Mouse (Mus musculus): ENCODE measurements around the gene Donson. TPM values are rescaled to one million over a fixed set of nuclear protein-coding genes. Genes with fewer than 3 reads are reported as not detected.

Gene Donson
- polyA plus RNA-seq, 1 experiment from 2014 or later = 15.3 TPM

- Histone ChIP-seq H3K4me3 (ENCODE audit: low read depth, low read length) (no peak overlapping the region), H3K4me2 (ENCODE audit: low read length) (no peak overlapping the region), H3K9ac (ENCODE audit: low read length) (no peak overlapping the region), H3K27ac (ENCODE audit: low read depth, low read length) (no peak overlapping the region), H3K27me3 (replicated peaks; ENCODE audit: control insufficient read depth, insufficient read depth, low read length) (no peaks in the 10 kb centered on the region), H3K4me1 (ENCODE audit: control insufficient read depth, insufficient read depth, low read length) (no peaks in the 10 kb centered on the region), H3K36me3 (ENCODE audit: control insufficient read depth, insufficient read depth, low read length) (peaks cover 73% of the 10 kb centered on the region), H3K9me3 (replicated peaks; ENCODE audit: control insufficient read depth, low read length) (no peaks in the 10 kb centered on the region)
- DNase-seq (ENCODE audit: low spot score) (no peak), ATAC-seq (no peak)
- WGBS = 96% methylated on average over 8 of the region's 8 CpGs
Measured at GRCm38 (mm10) chr16:91640171-91640570, 48.4 kb downstream of the Donson start.

- no peaks in the 10 kb centered on the region for H3K9me3 ChIP-seq (replicated peaks; ENCODE audit: control insufficient read depth, low read length)
- WGBS = 96% methylated on average over 2 of the region's 2 CpGs
- DNase-seq (ENCODE audit: low spot score) = no peak
- no peak overlapping the region for H3K27ac ChIP-seq (ENCODE audit: low read depth, low read length)
- H3K4me1 ChIP-seq (ENCODE audit: control insufficient read depth, insufficient read depth, low read length) = no peaks in the 10 kb centered on the region
- no peak overlapping the region for H3K4me2 ChIP-seq (ENCODE audit: low read length)
- H3K4me3 ChIP-seq (ENCODE audit: low read depth, low read length) = no peak overlapping the region
- no peak for ATAC-seq
- no peaks in the 10 kb centered on the region for H3K27me3 ChIP-seq (replicated peaks; ENCODE audit: control insufficient read depth, insufficient read depth, low read length)
- H3K9ac ChIP-seq (ENCODE audit: low read length) = no peak overlapping the region
- H3K36me3 ChIP-seq (ENCODE audit: control insufficient read depth, insufficient read depth, low read length) = peaks cover 77% of the 10 kb centered on the region
Measured at GRCm38 (mm10) chr16:91639636-91640035, 48.9 kb downstream of the Donson start.

- no peak for DNase-seq (ENCODE audit: low spot score)
Measured at GRCm38 (mm10) chr16:91639161-91639560, 49.4 kb downstream of the Donson start.

GRCm38 (mm10) chr16:91633641-91634040 is 54.9 kb downstream of the Donson start:
- no peak overlapping the region for H3K4me2 ChIP-seq (ENCODE audit: low read length)
- ATAC-seq (no peak), DNase-seq (ENCODE audit: low spot score) (no peak)
- no peaks in the 10 kb centered on the region for H3K4me1 ChIP-seq (ENCODE audit: control insufficient read depth, insufficient read depth, low read length)
- H3K36me3 ChIP-seq (ENCODE audit: control insufficient read depth, insufficient read depth, low read length) = peaks cover 87% of the 10 kb centered on the region
- no peaks in the 10 kb centered on the region for H3K27me3 ChIP-seq (replicated peaks; ENCODE audit: control insufficient read depth, insufficient read depth, low read length)
- H3K9ac ChIP-seq (ENCODE audit: low read length) = no peak overlapping the region
- H3K27ac ChIP-seq (ENCODE audit: low read depth, low read length) = no peak overlapping the region
- H3K9me3 ChIP-seq (replicated peaks; ENCODE audit: control insufficient read depth, low read length) = no peaks in the 10 kb centered on the region
- no peak overlapping the region for H3K4me3 ChIP-seq (ENCODE audit: low read depth, low read length)
- WGBS = 89% methylated on average over 12 of the region's 12 CpGs

More at GRCm38 (mm10) chr16:91639161-91639560, 49.4 kb downstream of the Donson start:
- H3K9me3 ChIP-seq (replicated peaks; ENCODE audit: control insufficient read depth, low read length) = no peaks in the 10 kb centered on the region
- ATAC-seq = no peak
- no peak overlapping the region for H3K4me3 ChIP-seq (ENCODE audit: low read depth, low read length)
- no peaks in the 10 kb centered on the region for H3K4me1 ChIP-seq (ENCODE audit: control insufficient read depth, insufficient read depth, low read length)
- no peak overlapping the region for H3K9ac ChIP-seq (ENCODE audit: low read length)
- H3K36me3 ChIP-seq (ENCODE audit: control insufficient read depth, insufficient read depth, low read length) = peaks cover 77% of the 10 kb centered on the region
- WGBS = 94% methylated on average over 5 of the region's 5 CpGs
- H3K27me3 ChIP-seq (replicated peaks; ENCODE audit: control insufficient read depth, insufficient read depth, low read length) = no peaks in the 10 kb centered on the region
- no peak overlapping the region for H3K27ac ChIP-seq (ENCODE audit: low read depth, low read length)
- H3K4me2 ChIP-seq (ENCODE audit: low read length) = no peak overlapping the region

GRCm38 (mm10) chr16:91632940-91633339 is 55.6 kb downstream of the Donson start:
- DNase-seq (ENCODE audit: low spot score) (no peak), ATAC-seq (no peak)
- Histone ChIP-seq H3K9me3 (replicated peaks; ENCODE audit: control insufficient read depth, low read length) (no peaks in the 10 kb centered on the region), H3K27me3 (replicated peaks; ENCODE audit: control insufficient read depth, insufficient read depth, low read length) (no peaks in the 10 kb centered on the region), H3K4me1 (ENCODE audit: control insufficient read depth, insufficient read depth, low read length) (no peaks in the 10 kb centered on the region), H3K9ac (ENCODE audit: low read length) (no peak overlapping the region), H3K27ac (ENCODE audit: low read depth, low read length) (no peak overlapping the region), H3K36me3 (ENCODE audit: control insufficient read depth, insufficient read depth, low read length) (peaks cover 87% of the 10 kb centered on the region), H3K4me2 (ENCODE audit: low read length) (no peak overlapping the region), H3K4me3 (ENCODE audit: low read depth, low read length) (no peak overlapping the region)
- WGBS = 95% methylated on average over 7 of the region's 7 CpGs

- Histone ChIP-seq H3K4me2 (ENCODE audit: low read length) (no peak overlapping the region), H3K4me1 (ENCODE audit: control insufficient read depth, insufficient read depth, low read length) (no peaks in the 10 kb centered on the region), H3K9ac (ENCODE audit: low read length) (no peak overlapping the region), H3K27ac (ENCODE audit: low read depth, low read length) (no peak overlapping the region), H3K36me3 (ENCODE audit: control insufficient read depth, insufficient read depth, low read length) (peaks cover 87% of the 10 kb centered on the region), H3K9me3 (replicated peaks; ENCODE audit: control insufficient read depth, low read length) (no peaks in the 10 kb centered on the region), H3K27me3 (replicated peaks; ENCODE audit: control insufficient read depth, insufficient read depth, low read length) (no peaks in the 10 kb centered on the region), H3K4me3 (ENCODE audit: low read depth, low read length) (no peak overlapping the region)
- ATAC-seq = no peak
- DNase-seq (ENCODE audit: low spot score) = no peak
- WGBS = 89% methylated on average over 5 of the region's 5 CpGs
Measured at GRCm38 (mm10) chr16:91632439-91632838, 56.1 kb downstream of the Donson start.

- H3K27ac ChIP-seq (ENCODE audit: low read depth, low read length) = no peak overlapping the region
- H3K9me3 ChIP-seq (replicated peaks; ENCODE audit: control insufficient read depth, low read length) = no peaks in the 10 kb centered on the region
- ATAC-seq (no peak), DNase-seq (ENCODE audit: low spot score) (no peak)
- no peaks in the 10 kb centered on the region for H3K4me1 ChIP-seq (ENCODE audit: control insufficient read depth, insufficient read depth, low read length)
- WGBS = 76% methylated on average over 1 of the region's 1 CpGs
- no peak overlapping the region for H3K4me3 ChIP-seq (ENCODE audit: low read depth, low read length)
- no peak overlapping the region for H3K4me2 ChIP-seq (ENCODE audit: low read length)
- no peak overlapping the region for H3K9ac ChIP-seq (ENCODE audit: low read length)
- no peaks in the 10 kb centered on the region for H3K27me3 ChIP-seq (replicated peaks; ENCODE audit: control insufficient read depth, insufficient read depth, low read length)
- H3K36me3 ChIP-seq (ENCODE audit: control insufficient read depth, insufficient read depth, low read length) = peaks cover 81% of the 10 kb centered on the region
Measured at GRCm38 (mm10) chr16:91630584-91630983, 58.0 kb downstream of the Donson start.

GRCm38 (mm10) chr16:91629749-91630148 is 58.8 kb downstream of the Donson start:
- ATAC-seq = no peak
- WGBS = 95% methylated on average over 4 of the region's 4 CpGs

GRCm38 (mm10) chr16:91628673-91629072 is 59.9 kb downstream of the Donson start:
- 92% methylated on average over 3 of the region's 3 CpGs for WGBS
- DNase-seq (ENCODE audit: low spot score) = no peak
- no peak overlapping the region for H3K27ac ChIP-seq (ENCODE audit: low read depth, low read length)
- no peaks in the 10 kb centered on the region for H3K9me3 ChIP-seq (replicated peaks; ENCODE audit: control insufficient read depth, low read length)
- no peak overlapping the region for H3K4me3 ChIP-seq (ENCODE audit: low read depth, low read length)
- H3K4me1 ChIP-seq (ENCODE audit: control insufficient read depth, insufficient read depth, low read length) = no peaks in the 10 kb centered on the region
- H3K36me3 ChIP-seq (ENCODE audit: control insufficient read depth, insufficient read depth, low read length) = peaks cover 86% of the 10 kb centered on the region
- H3K27me3 ChIP-seq (replicated peaks; ENCODE audit: control insufficient read depth, insufficient read depth, low read length) = no peaks in the 10 kb centered on the region
- ATAC-seq = no peak
- no peak overlapping the region for H3K4me2 ChIP-seq (ENCODE audit: low read length)
- no peak overlapping the region for H3K9ac ChIP-seq (ENCODE audit: low read length)

More at GRCm38 (mm10) chr16:91629749-91630148, 58.8 kb downstream of the Donson start:
- Histone ChIP-seq H3K4me3 (ENCODE audit: low read depth, low read length) (no peak overlapping the region), H3K4me2 (ENCODE audit: low read length) (no peak overlapping the region), H3K9ac (ENCODE audit: low read length) (no peak overlapping the region), H3K4me1 (ENCODE audit: control insufficient read depth, insufficient read depth, low read length) (no peaks in the 10 kb centered on the region), H3K27me3 (replicated peaks; ENCODE audit: control insufficient read depth, insufficient read depth, low read length) (no peaks in the 10 kb centered on the region), H3K27ac (ENCODE audit: low read depth, low read length) (no peak overlapping the region), H3K9me3 (replicated peaks; ENCODE audit: control insufficient read depth, low read length) (no peaks in the 10 kb centered on the region), H3K36me3 (ENCODE audit: control insufficient read depth, insufficient read depth, low read length) (peaks cover 82% of the 10 kb centered on the region)
- DNase-seq (ENCODE audit: low spot score) = no peak
